Mouse (Mus musculus) left cerebral cortex, adult 8-10 months (tissue): ENCODE data around the gene Gtf2ird1. TPM values are rescaled to one million over a fixed set of nuclear protein-coding genes. Genes with fewer than 3 reads are reported as not detected.
"Not testable (repeated sequence)": the region's sequence is repeated elsewhere in the genome, so short reads cannot be mapped to it uniquely, and the experiment has no call there.

Source experiments
- DNase-seq, 2 experiments: peaks; one replicate each; pipeline ENCODE4 v3.0.0; 2022; ENCODE audit warnings: low spot score in 2 of 2
- total RNA-seq, 4 experiments: library from RNA; stranded (reverse); gene quantifications; 2 replicates each; pipeline ENCODE4 v1.2.4; 2022

Gtf2ird1 gene
- total RNA-seq, 4 experiments from 2014 or later: 48.9 to 66.4 (median 52.1) TPM

DNA sequence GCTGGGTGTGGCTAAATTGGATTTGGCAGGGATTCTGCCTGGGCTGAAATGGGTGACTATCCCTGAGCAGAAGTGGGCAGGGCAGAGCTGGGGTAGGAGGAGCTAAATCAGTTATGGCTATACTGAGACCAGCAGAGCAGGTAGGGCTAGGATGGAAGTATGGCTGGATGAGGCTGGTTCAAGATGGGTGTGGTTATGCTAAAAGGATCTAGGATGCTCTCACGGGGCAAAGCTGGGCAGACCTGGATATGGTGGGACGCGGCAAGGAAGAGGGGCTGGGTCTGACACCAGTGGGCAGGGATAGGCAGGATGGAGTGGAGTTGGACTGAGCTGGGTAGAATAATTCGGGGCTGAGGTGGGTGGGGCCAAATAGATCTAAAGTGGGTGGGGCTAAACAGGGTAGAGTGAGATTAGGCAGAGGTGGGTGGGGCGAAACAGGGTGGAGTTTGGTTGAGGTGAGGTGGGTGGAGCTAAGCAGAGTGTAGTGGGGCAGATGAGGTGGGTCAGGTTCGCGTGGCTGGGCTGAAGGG lies 46.1 kb downstream of the Gtf2ird1 start:
- DNase-seq: no peak

DNA sequence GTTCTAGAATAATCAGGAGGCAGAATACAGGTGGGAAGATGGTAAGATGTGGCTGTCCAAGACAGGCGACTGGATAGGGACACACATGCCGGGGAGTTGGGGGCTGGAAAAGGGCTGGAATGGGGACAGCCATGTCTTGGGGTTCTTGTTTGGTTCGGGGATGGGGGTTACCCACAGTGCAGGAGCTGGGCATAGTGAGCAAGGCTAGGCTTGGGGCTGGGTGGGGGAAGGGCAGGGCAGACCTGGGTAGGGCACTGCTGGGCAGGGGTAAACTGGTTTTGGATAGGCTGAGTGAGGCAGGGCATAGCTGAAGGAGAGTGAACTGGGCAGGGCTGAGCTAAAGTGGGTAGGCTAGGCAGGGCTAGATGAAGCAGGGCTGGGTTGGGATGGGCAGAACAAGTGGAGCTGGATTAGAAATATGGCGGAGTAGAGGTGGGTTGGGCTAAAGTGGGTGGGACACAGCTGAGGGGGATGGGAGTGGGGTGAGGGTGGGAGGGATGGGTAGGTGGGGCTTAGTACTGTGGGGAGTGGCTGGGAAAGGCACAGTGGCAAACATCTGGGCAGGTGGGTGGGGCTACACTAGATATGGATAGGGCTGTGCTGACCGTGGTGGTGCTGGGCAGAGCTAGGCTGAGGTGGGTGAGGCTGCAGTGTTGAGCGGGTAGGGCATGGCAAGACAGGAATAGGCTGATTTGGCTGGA lies 46.8 kb downstream of the Gtf2ird1 start:
- no peak for DNase-seq

DNA sequence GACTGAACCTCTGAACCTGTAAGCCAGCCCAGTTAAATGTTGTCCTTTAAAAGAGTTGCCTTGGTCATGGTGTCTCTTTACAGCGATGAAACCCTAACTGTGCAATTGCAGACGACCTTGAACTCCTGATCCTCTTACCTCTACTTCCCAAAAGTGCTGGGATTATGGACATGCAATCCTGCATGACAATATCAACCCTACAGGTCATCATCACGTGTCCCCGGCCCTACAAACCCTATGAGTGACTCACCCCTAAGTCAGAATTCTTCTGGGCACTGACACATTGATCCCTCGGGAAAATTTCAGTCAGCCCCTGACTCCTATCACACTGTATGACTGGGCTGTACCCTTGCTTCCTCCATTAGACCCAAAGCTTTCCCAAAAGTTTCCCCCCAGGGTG lies 48.4 kb downstream of the Gtf2ird1 start:
- no peak for DNase-seq

- peak; percentile 37 to 80 for DNase-seq
These were observed 54.7 kb downstream of the Gtf2ird1 start for GRCm38 (mm10) chr5:134401841-134402240.

- DNase-seq: no peak
These were observed 58.9 kb downstream of the Gtf2ird1 start for GRCm38 (mm10) chr5:134397434-134398163.

DNA sequence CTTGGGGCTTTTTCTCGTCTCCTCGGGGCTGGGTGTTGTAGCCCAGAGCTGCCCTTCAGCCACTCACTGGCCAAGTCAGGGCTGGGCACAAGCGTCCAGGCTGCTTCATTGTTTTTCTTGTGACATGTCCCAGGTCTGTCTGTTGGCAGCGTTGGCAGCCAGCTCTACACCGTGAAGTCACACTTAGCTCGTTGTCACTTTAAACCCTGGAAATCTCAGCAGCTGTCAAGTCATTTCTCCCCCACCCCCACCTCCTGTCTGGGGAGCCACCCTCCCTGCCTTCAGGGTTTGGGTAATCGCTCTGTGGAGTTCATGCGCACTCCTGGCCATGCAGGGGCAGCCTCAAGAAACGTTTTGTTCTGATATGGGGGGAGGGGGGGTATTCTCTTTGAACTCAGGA lies 60.0 kb downstream of the Gtf2ird1 start:
- no peak for DNase-seq

GRCm38 (mm10) chr5:134394624-134395023 lies 61.9 kb downstream of the Gtf2ird1 start:
- no peak for DNase-seq

DNA sequence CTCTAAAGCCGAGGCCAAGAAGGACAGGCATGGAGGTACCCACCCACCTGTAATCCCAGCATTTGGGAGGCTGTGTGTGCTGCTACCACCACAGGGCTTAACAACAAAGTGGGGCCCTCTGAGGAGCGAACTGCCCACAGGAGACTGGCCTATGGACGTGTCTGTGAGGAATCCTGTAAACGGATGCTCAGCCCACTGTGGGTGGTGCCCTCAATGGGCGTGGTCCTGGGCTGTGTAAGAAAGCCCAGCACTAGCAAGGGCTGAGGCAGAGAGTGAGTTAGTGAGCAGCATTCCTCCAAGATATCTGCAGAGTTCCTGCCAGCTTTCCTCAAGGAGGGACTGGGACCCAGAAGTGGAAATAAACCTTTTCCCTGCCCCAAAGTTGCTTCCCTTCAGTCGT lies 62.9 kb downstream of the Gtf2ird1 start:
- DNase-seq: no peak

DNA sequence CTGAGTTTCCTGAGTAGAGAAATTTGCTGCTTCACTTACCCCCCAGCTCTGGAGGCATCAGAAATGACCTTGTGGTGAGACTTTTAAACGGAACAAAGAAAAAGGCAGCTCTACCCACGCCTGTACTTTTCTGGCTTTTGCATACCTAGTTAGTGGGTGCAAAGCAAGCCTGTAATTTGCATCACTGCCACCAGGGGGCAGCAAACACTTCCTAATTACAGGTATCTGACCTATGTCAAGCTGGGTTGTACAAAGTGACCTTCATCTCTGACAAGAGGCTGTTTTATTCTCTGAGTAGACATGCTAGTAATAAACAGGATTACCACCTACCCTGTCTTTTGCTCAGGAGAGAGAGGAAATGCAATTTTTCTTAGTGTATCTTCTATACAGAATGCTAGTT lies 71.4 kb downstream of the Gtf2ird1 start:
- peak in 1 of 2 experiments; percentile 56 for DNase-seq

DNA sequence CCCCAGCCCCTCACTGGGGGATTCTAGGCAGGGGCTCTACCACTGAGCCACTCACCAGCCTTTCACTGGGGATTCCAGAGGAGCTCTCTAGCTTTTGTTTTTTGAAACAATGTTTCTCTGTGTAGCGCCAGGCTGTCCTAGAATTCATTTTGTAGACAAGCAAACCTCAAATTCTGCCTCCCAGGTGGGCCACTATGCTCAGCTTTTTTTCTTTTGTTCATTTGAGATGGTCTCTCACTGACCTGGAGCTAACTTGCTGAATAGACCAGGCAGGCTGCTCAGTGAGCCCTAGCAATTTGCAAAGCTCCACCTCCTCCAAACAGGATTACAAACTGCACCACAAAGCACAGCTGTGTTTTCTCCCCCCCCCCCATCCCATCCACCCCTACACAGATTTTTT lies 81.3 kb downstream of the Gtf2ird1 start:
- no peak for DNase-seq

DNA sequence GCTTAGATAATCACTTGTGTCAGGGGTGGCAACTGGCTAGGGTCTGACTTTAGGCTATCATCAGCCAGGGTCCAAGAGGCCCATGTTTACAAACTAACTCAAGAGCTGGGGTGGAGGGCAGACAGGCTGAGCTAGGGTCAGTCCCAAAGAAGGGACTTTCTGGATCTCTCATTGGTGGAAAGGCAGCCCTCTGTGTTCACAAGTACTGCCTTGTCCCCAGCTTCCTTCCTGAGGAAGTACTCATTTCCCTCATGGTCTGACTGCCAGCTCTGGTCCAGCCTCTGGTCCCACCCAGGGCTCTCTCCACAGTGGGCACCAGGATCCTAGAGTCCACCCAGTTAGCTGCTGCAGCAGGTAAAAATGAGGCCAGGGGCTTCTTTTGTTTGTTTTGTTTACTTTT lies 82.0 kb downstream of the Gtf2ird1 start:
- DNase-seq: no peak

GRCm38 (mm10) chr5:134373912-134374488 lies 82.5 kb downstream of the Gtf2ird1 start:
- peak in 1 of 2 experiments; percentile 38 for DNase-seq

GRCm38 (mm10) chr5:134372926-134373658 lies 83.4 kb downstream of the Gtf2ird1 start:
- no peak for DNase-seq

GRCm38 (mm10) chr5:134371511-134372289 lies 84.8 kb downstream of the Gtf2ird1 start:
- DNase-seq: no peak

GRCm38 (mm10) chr5:134370831-134371230 lies 85.7 kb downstream of the Gtf2ird1 start:
- DNase-seq: no peak

DNA sequence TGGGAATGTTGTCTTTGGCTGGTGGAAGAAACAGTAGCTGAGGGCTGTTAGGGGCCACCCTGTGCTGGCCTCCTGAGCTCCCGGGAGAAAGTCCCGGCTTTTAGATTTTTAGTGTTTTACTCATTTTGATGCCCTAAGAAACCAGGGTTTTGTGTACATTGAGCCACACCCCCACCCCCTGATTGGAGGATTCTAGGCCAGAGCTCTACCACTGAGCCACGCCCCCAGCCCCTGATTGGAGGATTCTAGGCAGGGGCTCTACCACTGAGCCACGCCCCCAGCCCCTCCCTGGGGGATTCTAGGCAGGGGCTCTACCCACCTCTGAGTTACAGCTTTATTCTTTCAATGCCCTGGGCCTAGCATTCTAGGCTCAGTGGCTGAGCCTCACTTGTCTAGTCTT lies 97.4 kb downstream of the Gtf2ird1 start:
- no peak for DNase-seq

DNA sequence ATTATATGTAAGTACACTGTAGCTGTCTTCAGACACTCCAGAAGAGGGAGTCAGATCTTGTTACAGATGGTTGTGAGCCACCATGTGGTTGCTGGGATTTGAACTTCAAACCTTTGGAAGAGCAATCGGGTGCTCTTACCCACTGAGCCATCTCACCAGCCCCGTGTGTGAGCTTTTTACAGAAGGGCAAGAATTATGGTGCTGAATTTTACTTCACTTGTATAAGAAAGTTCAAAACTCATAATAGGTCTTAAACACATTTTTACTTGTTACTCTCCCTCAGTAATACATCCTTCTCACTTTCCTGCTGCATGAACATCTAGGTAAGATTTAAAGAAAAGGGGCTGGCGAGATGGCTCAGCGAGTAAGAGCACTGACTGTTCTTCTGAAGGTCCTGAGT lies 101.1 kb downstream of the Gtf2ird1 start:
- not testable (repeated sequence) for DNase-seq

DNA sequence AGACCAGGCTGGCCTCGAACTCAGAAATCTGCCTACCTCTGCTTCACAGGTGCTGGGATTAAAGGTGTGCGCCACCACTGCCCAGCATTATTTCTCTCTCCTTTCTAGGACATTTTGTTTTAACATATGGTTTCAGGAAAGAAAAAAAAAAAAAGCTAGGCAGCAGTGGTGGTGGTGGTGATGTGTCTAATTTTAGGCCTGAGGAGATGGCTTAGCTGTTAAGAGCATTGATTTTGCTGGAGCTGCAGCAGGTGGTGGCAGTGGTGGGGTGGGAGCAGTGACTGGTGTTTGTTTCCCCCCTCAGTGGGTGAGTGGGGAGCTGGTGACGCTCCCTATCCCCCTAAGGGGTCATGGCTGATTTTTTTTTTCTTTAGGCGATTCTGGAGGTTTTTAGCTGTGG lies 103.4 kb downstream of the Gtf2ird1 start:
- no peak for DNase-seq

DNA sequence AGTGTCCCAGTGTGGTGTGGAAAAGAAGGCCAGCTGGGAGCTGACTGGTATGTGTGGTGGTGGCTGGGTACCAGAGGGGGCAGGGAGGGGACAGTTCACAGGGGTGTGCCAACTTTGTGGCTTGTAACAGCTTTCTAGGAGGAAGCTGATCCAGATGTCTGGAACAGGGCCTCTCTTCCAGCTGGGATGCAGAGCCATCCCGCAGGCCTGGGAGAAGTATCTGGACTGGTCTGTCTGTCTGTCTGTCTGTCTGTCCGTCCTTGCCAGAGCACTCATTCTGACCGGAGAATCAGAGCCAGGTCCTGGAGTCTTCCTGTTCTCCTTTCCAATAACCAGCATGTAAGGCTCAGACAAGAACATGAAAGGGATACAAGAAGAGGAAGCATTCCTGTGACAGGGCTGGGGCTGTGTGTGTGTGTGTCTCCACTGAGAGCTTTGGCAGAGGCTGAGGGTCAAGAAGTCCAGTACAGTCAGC lies 104.0 kb downstream of the Gtf2ird1 start:
- no peak for DNase-seq

DNA sequence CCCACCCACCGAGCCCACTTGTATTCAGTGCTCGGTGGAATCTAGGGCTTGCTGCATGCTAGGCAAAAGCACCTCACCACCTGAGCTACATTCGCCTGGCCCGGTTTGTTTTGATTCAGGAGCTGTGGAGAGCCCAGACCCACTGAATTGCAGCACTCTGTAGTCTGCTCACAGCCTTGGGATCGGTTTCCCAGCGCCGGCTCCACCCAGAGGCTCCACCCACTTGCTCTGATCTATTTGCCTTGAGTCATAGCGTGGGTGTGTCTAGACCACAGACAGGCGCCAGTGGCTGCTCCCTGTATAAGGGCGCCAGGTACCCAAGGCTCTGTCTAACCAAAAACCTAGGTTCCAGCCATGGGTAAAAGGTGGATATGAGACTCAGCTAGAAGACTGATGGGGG lies 105.9 kb downstream of the Gtf2ird1 start:
- peak; percentile 32 to 67 for DNase-seq

GRCm38 (mm10) chr5:134347066-134347465 lies 109.5 kb downstream of the Gtf2ird1 start:
- DNase-seq: no peak
